Mouse (Mus musculus) right cerebral cortex, adult 18-20 months (tissue): ENCODE data around the gene Soga1.
A peak's percentile ranks its signal among the peaks of the same experiment; 100 is the strongest.

Experiments
- DNase-seq: peaks from one replicate; pipeline ENCODE4 v3.0.0; 2022; ENCODE audit warnings: mixed read lengths

Soga1 gene

GRCm38 (mm10) chr2:156980059-156980458, 99.0 kb downstream of the Soga1 start:
- DNase-seq = no peak

- DNase-seq = no peak
Observed at GRCm38 (mm10) chr2:156976711-156977110, 102.3 kb downstream of the Soga1 start.

GRCm38 (mm10) chr2:156974967-156975366, 104.1 kb downstream of the Soga1 start:
- no peak for DNase-seq

- DNase-seq = peak; percentile 89
Observed at GRCm38 (mm10) chr2:156973316-156974100, 105.5 kb downstream of the Soga1 start.

- no peak for DNase-seq
Observed at GRCm38 (mm10) chr2:156970253-156970652, 108.8 kb downstream of the Soga1 start.

- DNase-seq = no peak
Observed at GRCm38 (mm10) chr2:156968501-156968900, 110.6 kb downstream of the Soga1 start.

GRCm38 (mm10) chr2:156967388-156967787, 111.7 kb downstream of the Soga1 start:
- no peak for DNase-seq
